Mouse (Mus musculus) activated CD4-positive, CD25-positive, alpha-beta regulatory T cell, adult 4 months (primary cell): Measurements from ENCODE around the gene Chchd5. TPM values are rescaled to one million over a fixed set of nuclear protein-coding genes. Genes with fewer than 3 reads are reported as not detected.

Experiments used
- ATAC-seq: one replicate; pipeline ENCODE4 v1.8.0; 2017
- polyA plus RNA-seq, 2 experiments: library from polyadenylated mRNA; unstranded; fragments of 100-300 nt; shearing (Covaris generic); gene quantifications; one replicate each; pipeline ENCODE4 v1.2.1; 2017

The Chchd5 gene
- 10 to 100 TPM; 26.6 to 27.4 TPM for polyA plus RNA-seq

DNA sequence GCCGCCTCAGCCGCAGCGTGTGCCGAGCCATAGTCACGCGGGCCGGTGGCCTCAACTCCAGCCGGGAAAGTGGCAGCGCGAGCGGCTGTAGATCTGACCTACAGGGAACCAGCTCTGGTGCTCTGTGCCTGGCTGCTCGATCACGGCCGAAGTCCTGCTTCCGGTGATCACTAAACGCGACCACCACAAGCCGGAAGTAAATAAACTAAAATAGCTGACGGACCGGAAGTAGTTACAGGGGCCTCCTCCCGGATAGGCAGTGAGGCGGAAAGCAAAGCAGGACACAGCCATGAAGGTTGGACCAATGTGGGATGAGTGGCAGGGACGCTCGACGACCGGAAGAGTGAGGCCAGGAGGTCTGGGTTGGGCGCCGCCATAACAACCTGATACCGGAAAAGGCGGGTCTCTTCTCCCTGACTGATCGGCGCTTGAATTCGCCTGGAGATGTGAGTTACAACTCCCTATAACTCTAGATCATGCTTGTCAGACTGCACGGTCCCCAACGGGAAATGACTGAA is at the start of gene Chchd5:
Gene Chchd5, plus strand, starts transcription at position 289 of the 518 bp plus-strand sequence.
- peak; percentile 96 for ATAC-seq

DNA sequence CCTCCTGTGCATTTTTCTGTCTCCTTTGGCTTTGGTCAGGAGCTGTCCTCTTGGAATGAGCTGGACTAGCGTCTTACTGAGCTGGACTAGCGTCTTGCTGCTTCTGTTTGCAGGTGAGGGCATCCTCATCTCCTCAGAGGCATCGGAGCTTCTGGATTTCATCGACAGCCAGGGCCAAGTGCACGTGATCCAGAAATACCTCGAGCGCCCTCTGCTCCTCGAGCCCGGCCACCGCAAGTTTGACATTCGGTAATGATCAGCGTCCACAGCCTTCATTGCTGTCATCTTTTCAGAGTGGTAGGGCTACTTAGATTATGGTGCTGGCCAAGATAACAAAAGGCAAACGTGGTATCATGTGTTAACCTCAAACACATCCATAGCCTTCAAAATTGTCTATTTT is 48.4 kb upstream of the Chchd5 start:
- ATAC-seq, result no peak

DNA sequence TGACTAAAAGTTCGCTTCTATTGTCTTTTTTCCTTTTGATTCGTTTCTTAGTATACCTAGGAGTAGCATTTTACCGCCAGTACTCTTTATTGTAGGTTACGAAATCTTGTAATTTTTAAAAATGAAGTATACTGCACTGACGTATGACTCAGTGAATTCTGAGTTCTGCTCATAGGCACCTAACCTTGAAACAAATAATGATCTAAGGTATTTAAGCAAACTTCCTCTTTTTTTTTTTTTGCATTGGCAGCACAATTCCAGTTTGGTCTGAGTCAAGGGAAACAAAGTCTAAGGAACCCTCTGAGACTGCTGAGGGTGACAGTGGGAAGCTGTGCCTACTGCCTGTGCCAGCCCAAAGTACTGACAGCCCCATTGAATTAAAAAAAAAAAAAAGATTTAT is 46.0 kb upstream of the Chchd5 start:
- ATAC-seq, result no peak

DNA sequence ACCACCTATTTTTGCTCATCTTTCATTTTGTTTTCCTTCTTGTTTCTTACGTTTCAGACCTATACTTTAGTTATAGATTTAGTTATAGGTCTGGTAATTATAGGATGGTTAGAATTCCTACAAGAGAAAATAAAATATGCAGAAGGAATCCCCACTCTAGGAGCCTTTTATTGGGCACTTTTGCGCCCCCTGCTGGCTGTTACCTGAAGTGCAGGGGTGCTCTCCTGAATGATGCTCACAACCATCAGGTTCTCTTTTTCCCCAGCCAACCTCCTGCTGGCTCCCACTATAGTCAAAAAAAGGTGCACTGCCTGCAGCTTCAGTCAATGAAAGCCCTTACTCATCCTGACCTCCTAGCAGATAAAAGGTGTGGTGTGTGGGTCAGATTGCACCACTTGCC is 44.5 kb upstream of the Chchd5 start:
- no peak for ATAC-seq

DNA sequence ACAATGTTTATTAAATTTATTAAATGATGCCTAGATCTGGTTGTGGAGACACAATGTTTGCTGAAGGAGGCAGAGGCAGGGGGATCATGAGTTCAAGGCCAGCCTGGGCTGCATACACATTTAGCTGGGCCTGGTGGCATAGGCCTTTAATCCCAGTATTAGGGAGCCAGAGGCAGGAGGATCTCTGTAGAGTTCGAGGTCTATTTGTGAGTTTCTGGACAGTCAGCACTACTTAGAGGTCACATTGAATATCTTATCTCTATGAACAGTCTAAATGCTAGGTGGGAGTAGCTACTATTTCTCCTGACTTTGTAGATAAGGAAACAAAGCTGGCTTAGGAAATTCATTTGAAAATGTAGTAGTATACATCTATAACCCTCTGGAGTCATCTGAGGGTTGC is 42.0 kb upstream of the Chchd5 start:
- ATAC-seq, result no peak

DNA sequence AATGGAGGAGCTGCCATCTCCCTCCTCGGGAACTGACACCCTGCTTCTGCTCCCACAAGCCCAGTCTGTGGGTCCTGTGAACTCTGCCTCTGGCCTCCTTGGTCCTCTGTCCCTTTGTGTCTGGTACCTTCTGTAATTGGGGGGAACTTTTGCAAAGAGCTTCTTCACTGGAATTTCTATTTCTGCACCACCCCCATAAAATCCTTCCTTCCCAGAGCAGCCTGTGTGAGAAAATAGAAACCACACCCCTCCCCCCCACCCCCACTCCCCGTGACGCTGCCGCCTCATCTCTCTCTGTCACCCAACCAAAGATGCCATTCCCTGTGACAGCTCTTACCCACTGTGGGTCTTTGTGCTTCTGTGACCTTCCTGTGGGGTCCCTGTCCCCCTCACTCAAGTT is 39.1 kb upstream of the Chchd5 start:
- ATAC-seq, result no peak

DNA sequence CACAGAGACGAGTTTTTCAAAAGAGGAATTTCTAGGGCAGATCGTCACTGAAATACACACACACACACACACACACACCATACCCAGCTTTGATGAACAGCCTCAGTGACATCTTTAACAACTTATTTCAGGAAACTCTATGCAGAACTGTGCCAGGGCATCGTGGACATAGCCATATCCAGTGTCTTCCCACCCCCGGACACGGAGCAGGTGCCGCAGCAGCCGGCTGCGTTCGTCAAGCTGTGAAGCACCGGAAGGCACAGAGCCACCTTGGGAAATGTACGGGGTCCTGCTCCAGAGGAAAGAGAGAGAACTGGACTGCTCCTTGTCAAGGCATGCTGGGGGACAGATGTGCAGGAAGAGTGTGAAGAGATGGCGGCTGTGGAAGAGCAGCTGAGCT is 36.7 kb upstream of the Chchd5 start:
- no peak for ATAC-seq

DNA sequence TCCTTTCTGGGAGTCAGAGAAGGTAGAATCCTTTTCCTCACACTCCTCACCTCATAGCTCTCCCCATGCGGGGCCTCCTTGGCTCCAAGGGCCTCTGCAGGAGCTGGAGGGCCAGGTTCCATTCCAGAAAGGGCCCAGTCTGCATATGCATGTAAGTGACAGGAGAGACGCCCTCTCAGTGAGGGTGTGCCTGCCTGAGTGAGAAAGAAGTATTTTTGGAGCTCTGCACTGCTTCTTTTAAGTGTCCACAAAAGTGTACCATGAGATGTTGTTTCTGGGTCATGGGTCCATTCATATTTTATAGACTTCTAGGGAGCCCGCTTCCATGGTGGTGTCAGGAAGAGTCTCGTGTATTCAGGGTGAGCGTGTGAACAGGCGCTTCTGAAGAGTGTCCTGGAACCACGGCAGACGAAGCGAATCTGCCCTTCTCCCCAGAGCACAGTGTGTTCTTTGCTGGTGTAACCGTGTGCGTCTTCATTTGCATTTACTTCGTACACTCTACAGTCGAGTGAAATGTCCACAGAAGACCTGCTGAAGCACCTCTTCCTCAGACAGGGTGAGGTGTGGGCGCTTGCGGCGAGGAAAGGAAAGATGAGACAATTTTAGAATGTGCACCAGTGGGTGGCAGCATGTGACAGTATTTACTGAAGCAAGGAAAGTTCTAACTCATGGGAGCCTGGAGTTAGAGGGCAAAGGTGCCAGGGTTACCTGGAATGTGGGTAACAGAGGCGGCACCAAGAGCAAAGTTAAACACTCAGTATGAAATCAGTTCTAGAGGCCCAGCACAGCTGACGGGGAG is 35.4 kb upstream of the Chchd5 start:
- ATAC-seq, result no peak

DNA sequence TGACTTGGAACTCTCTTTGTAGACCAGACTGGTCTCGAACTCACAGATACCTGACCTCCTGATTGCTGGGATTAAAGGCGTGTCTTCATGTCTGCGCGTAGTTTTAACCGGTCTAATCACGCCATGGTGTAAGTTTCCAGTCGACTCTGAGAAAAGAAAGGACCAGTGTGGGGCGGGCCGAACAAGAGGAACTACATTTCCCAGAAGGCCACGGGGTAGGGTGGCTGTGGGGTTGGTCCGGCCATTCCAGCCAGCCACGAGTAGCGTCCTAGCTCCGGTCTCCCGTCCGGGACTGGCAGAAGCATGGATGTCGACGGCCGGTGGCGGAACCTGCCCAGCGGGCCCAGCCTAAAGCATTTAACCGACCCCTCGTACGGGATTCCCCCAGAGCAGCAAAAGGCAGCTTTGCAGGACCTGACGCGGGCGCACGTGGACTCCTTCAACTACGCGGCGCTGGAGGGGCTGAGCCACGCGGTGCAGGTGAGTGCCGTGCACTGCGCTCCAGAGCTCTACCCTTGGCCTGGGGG is 28.7 kb upstream of the Chchd5 start, which contains the start of gene Polr1b:
Gene Polr1b, plus strand, starts transcription at position 212 of the 527 bp plus-strand sequence.
- peak; percentile 96 for ATAC-seq

DNA sequence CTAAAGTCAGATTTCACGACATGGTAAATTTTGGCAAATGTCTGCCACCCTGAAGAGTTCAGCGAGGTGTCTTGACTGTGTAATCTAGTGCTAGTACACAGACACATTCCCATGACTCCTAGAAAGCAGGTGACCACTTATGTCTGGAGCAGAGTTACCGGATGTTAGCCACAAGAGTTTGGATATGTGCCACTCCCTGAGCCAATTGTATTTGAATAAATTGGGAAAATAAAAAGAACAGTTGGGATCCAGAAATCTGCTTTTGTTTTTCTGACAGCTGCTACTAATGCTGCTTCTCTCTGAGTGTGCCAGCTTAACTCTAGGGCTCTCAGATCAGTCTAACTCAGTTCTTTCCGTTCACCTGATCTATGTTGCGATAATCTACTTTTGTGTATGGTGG is 16.6 kb upstream of the Chchd5 start:
- ATAC-seq, result no peak

DNA sequence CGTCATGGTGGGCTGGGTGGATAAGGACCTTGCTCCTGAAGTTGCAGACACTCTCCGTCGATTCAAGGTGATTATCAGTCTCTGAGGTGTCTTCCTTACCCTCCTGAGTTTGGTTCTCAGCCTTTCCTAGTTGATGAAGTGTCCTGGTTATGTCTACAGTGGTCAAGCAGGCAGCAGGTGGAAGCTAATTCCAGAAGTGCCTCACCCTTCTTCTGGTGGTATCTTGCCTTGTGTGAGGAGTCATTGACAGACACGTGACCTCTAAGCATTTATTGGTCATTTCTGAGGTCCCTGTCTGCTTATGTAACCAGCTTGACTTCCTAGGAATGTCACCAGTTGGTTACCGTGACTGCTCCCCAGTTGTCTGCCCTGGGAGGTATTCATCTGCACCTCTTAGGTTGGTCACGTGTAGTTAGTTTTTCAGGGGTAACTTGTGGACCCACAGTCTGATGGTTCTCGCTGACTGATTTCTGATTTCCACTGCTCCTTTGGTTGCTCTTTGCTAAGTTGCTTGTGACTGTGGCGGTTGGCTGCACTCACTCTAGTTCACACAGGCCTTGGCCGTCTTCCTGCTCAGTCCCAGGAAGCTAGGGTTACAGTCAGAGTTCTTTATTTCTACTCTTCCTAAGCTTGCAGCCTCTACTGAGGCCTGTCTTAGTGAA is 13.7 kb upstream of the Chchd5 start:
- no peak for ATAC-seq

DNA sequence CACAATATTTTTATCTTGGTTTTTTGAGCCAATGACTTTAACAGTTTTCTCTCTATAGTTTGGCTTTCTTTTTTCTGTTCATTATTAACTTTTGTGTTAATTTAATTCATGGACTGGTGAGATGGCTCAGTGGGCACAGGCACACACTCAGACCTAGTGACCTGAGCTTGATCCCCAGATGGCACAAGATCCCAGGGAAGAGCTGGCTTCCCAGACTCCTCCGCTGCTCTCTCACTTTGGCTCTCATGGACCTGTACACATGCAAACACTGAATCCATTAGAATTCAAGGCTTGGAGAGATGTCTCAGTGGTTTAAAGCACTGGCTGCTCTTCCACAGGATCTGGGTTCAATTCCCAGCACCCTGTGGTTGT is 13.1 kb upstream of the Chchd5 start:
- ATAC-seq, result no peak

DNA sequence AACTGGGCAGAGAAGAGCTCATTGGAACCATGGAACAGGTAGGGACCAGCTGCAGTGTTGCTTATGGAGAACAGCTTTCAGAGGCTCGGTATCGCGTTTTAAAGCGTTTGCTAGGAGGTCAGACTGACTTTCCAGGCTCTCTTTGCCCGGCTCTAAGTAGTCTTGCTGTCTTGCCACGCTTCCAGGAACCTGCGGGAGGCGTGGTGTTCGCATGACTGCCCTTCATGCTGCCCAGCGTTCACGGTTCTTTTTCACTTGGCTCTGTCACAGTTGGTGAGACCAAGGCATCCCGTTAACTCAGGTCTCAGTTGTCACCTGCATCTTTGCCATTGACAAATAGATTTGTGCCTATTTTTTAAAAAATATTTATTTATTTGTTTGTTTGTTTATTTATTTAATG is 11.4 kb upstream of the Chchd5 start:
- ATAC-seq, result no peak

DNA sequence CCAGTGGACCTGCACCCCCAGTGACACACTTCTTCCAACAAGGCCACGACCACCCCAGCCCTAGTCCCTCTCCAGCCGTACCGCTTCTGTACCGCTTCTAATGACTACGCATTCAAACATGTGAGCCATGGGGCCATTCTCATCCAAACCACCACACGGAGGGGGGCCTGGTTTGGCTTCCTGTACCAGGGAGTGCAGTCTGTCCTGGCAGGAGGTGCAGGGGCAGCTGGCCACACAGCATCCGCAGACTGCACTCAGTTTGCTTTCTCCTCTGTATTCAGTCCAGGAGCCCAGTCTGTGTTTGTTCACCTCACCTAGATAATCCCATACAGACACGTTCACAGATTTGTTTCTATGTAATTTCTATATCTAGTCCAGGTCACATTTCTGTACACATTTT is 7.5 kb upstream of the Chchd5 start:
- ATAC-seq, result no peak

DNA sequence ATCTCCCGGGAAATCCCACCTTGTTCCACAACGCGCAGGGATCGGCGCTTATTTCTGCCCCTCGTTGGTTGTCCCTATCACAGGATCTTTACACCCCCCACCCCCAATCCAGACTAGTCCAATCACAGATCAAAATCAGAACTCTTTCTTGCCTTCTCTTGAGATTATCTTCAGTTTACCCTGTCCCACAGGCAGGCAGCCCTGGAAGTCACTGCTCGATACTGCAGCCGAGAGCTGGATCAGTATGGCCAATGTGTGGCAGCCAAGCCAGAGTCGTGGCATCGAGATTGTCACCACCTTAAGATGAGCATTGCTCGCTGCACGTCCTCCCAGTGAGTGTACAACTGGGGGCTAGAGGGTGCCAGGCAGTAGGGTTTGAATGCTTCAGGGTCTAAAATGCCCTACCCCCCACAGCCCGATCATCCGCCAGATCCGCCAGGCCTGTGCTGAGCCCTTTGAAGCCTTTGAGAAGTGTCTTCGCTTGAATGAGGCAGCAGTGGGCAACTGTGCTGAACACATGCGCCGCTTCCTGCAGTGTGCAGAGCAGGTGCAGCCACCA is 566 bp downstream of the Chchd5 start:
- peak; percentile 29 for ATAC-seq

DNA sequence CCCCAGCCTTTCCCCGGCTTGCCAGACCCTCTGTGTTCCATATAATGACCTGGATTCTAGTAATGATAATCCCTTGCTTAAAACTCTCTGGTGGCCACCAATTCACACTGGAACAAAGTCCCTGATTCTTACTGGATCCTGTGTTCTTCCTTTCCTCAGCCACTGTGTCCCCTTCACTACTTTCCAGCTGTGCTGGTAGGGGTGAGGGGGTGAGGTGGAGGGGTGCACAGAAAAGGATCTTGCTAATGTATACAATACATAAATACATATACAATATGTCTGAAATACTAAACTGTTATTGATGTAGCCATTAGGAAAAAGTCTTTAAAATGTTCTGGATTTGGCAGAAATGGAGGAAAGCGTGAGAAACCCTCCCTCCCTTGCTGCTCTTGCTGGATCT is 1.3 kb downstream of the Chchd5 start:
- no peak for ATAC-seq

DNA sequence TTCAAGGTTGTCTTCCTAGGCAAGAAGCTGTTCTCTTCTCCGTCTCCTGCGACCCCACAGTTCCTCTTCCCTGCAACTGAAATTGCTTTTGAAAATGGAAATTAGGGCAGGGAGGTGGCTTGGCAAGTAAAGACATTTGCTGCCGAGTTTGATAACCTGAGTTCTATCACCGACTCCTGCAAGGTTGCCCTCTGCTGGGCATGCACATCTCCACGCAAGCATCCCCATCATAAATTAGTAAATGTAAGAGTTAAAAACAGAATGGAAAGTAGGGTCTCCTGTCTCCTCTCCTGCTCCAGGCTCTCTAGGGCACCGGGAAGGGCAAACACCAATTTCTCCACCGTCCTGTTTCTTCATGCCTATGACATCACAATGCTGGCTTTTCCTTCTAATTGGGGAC is 2.7 kb downstream of the Chchd5 start:
- ATAC-seq, result no peak

DNA sequence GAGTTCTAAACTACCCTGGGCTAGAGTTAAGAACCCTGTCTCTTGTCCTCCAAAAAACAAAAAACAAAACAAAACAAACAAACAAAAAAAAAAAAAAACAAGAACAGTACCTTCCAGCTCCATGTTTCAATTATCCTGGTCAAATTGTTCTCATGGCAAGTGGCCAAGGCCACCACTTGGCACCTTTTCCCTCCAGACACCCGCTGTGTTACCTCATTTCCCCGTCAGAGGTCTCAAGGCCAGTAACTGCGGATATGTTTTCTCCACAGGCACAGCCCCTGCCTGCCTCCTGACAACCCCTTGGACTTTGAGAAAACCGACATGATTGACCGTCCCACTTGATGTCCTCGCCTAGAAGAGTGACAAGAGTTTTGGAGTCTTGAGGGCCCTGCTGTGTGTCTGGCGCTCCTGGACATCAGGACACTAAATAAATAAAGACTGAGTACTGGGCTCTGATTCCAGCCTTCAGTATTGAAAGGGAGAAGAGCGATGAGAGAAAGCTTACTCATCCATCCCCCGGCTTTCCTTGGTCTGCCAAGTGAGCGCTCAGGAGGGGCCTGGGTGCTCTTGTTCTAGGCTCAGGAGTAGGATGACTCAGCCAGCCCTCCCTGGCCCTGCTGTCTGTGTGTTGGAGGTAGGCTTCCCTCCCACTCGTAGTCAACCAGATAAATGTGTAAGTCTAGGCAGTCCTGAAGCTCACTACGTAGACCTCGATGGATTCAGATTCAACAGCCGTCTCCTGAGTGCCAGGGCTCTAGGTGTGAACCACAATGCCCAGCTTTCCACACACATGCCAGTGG is 3.7 kb downstream of the Chchd5 start:
- no peak for ATAC-seq

DNA sequence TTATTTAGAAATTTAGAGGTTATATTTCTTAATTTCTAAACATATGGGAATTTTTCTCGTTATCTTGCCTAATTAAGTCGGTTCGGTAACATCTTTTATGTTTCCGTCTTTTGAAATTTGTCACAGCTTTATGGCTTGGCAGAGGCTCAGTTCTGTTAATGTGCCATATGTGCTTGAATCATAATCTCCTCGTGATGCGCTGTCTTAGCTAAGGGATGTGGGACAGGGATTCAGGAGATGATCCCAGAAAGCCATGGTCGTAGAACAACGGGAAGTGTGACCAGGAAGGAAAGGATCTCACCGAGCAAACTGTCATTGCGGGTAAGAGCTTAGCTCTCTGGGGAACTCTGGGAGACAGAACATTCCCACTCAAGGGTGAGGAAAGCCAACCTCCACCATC is 10.4 kb downstream of the Chchd5 start:
- ATAC-seq, result no peak

DNA sequence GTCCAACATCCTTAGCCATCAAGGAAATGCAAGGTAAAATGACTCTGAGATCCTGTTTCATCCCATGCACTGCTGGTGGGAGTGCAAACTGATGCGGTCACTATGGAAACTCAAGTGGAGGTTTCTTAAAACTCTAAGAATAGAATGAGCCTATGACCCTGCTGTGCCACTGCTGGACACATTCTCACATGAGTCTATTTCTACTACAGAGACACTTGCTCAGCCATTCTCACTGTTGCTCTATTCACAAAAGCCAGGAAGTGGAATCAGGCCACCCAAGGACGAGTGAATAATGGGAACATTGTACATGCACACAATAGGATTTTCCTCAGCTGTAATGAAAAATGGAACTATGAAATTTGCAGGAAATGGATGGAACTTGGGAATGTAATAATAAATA is 19.3 kb downstream of the Chchd5 start:
- no peak for ATAC-seq

DNA sequence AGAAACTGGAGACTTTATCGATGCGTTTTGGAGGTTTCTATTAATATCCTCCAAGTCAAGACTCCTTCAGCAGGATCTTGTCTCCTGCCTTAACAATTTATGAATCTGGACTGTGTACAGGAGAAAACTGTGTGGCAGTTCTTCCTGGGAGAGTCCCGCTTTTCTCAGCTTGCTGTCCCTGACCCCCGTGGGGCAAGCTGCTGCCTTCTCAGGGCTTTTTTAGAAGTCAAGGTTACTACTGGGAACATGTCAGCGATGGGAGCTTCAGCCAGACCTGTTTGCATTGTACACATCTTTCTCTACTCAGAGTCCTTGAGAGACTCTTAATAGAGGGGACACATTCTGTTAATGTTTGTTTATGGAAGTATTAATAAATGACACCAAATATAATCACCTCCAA is 20.9 kb downstream of the Chchd5 start:
- no peak for ATAC-seq

DNA sequence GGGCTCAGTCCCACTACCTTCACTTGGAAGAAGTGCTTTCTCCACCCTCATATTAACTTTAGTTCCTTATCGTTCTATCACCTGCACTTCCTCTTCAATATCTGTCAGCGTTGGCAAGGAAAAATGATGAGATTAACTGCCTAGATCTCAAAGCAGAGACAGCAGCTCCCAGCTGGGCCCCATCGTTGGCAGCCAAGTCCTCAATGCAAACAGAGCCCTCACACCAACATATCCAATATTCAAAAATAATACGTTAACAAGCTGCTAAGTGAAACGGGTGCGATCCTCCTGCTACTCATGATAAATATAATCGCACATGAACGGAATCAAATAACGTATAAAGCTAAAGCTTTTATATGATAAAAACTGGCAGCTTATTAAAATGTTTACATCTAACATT is 21.6 kb downstream of the Chchd5 start:
- ATAC-seq, result no peak

DNA sequence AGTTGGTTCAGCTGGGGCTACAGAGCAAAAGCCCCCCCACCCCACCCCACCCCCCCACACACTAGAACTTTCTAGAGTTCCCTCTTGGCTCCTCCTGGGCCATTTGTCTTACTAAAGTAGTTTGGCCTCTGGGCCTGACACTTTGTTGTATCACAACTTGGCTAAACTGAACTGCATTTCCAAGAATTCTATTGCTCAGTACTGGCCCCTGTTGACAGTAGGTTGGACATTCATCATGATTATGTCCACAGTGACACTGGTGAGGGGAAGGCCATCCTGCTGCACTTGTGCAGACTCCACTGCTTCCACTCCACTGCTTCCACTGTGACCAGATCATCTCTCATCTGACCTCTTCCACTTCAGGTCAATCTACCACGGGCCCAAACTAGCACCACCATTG is 23.3 kb downstream of the Chchd5 start:
- ATAC-seq, result no peak
